Mouse (Mus musculus): ENCODE results near the gene Mertk.
A peak's percentile ranks its signal among the peaks of the same experiment; 100 is the strongest.

Gene Mertk

DNA sequence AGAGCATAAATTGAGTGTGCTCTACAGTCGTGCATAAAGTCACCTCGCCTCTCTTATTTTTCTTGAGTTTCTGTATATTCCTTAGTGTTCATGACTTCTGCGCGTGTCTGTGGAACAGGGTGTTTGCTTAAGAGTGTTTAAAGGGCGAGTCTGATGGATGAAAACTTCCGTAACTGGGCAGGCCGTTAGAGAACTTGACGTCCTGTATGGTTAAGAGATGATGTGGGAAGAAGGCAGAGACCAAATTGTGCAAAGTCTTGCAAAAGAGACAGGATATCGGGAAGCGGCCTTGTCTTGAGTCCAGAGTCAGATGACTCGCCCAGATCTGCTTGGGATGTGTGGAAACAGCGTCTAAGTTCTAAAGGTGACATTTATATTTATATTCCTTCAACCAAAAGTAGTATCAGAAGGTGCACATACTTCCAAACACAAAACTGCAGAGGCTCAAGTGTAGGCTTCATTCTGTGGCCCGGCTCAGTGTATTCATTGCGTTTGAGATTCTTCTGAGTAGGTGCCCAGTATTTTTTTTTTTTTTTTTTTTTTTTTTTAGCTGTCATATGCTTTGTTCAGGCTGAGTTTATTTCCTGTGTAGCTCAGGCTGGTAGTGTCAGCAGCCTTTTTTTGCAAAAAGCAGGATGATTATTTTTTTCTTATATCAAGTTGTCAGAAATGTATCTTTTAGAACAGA, 120.3 kb downstream of the Mertk start:
- peak; percentile 31 for DNase-seq (ENCODE audit: low spot score)

DNA sequence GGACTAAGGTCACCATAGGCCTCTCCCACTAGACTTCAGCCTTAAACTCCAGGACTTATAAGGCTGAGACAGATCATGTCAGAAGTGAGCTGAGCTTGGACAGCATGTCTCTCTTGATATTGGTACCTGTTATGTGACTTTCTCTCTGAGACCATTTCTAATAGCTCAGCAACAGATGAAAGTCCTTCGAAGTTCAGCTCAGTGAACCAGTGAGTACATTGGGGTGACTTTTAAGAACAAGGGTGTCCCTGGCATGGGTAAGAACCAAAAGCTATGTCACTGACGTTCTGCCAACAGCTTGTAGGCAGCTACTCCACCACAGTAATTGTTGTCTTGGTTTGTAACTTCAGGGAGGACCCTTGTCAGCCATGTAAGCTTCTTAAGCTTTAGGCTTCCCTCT, 121.9 kb downstream of the Mertk start:
- DNase-seq (ENCODE audit: low spot score), result no peak

DNA sequence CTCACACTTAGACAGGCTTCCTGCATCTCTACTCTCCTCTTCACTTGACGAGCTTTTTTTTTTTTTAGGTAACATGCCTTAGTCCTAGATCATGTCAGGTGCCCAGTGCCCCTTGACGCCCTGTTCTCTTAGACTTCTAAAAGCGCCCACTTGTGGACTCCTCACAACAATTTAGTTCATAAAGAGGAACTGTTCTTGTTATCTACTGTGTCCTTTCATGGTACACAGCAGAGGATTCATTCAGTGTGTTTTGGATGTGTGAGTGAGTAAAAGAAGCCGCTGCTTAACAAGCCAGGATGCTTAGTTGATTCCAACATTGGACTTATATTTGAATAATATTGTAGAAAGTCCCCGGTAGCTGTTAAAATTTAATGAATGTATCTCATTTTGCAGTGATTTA, 125.1 kb downstream of the Mertk start:
- no peak for DNase-seq (ENCODE audit: low spot score)

DNA sequence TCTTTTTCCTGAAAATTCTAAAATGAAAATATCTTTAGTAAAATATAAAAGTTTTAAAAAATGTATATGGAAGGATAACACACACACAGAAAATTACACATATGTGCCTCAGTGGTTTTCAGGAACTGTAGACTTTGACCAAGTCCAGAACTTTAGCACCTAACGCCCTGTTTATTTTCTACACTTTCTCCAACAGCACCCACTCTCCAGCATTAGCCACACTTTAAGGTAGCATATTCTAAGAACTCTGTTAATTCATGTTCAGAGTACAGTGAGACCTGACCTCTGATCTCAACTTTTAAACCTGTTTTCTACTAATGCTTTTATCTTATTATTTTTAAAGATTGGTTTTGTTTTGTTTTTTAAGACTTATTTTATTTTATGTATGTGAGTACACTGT, 129.0 kb downstream of the Mertk start:
- no peak for DNase-seq (ENCODE audit: low spot score)

DNA sequence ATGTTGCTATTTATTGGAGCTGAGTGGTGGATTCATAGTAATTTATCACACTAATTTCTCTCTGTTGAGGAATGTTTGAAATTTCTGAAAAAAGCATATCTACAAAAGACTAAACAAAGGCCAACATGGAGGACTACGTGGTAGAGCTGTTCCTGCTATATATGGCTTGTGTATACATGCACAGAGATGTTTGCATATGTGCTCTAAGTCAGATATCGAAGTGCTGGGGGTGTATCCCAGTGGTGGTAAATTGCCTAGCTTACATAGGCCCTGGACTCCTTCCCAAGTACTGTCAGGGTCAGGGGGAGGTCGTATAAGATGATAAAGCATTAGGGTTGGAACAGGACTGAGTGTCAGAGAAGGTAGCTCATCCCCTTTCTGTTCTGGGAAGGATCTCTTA, 133.9 kb downstream of the Mertk start:
- no peak for DNase-seq (ENCODE audit: low spot score)

DNA sequence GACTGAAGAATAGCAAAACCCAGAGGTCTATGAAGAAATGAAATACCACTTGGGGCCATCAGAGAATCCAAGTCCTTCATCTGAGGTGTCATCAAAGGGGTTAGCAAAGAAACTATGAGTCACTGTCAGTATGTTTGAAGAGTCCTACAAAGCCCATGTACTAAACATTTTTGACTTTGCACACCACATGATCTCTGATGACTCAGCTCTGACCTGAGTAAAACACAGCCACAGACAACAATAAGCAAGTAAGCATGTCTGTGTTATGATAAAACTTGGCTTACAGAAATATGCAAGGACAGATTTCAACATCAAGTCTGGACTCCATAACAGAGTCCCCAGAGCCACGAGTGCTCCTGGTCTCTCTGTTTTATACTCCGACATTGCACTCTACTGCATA, 134.3 kb downstream of the Mertk start:
- DNase-seq (ENCODE audit: low spot score), result no peak

DNA sequence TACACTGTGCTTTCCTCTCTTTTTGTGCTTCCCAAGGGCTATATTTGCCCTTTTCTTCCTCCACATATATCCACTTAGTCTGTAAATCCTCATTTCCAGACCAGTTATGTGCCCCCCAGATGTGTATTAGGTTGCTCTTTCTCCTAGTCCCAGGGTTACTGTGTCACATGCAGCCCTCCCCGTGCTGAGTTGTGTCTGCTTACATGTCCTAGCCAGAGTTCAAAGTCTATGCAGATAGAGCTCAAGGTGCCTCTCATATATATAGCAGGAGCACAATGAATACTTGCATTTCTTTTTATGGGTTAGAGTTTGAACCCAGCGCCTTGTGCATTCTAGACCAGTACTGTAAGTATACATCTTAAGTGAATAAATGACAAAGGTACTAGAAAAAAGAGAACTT, 134.7 kb downstream of the Mertk start:
- no peak for DNase-seq (ENCODE audit: low spot score)

DNA sequence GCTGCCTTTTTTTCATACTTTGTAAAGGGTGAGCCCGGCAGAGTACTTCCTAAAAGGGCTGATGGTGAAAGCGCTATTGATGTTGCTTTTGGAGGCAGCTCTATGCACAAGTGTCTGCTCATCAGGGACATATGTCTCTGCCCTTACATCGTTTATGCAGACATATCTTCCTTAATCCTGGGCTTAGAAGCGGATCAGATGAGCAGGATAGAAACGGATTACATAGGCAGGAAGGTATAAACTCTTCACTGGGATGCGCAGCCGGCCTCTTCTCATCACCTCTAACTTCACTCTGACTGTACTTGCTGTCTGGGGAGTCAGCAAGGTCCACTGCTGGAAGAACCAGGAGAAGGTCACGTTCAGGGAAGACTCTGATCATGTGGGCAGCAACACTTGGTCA, 138.8 kb downstream of the Mertk start:
- no peak for DNase-seq (ENCODE audit: low spot score)

DNA sequence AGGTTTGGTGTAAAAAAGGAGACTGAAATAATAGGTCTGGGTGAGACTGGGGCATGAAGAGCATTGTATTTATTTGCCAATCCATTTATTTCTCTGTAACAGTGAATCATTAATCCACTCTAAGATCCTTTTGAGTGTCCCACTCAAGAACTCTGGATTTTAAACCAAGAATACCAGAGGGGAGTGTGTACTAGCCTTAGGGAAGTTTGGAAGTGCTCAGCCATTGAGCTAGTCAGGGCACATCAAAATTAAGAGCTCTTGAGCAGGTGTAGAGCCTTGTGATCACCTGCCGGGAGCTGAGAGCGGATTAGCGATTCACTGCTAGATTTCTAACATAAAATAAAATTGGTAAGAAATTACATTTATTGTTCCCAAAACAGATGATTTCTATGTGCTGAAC, 139.9 kb downstream of the Mertk start:
- no peak for DNase-seq (ENCODE audit: low spot score)

DNA sequence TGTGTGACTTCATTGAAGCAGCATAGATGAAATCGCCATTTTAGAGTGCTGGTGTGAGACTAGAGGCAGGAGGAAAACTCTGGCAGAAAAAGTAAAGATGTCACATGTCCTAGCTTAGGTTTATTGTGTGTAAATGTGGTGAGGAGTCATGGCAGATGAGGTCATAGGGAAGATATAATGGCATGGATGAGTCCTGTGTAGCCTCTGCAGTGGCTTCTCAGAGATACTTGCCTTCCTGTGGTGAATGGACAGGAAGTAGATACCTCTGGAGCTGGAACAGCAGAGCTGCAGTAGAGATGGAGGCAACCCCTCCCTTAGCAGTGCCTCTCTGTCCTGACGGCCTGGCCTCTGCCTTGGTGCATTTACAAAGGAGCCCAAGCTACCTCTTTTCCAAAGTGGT, 140.7 kb downstream of the Mertk start:
- DNase-seq (ENCODE audit: low spot score), result no peak

DNA sequence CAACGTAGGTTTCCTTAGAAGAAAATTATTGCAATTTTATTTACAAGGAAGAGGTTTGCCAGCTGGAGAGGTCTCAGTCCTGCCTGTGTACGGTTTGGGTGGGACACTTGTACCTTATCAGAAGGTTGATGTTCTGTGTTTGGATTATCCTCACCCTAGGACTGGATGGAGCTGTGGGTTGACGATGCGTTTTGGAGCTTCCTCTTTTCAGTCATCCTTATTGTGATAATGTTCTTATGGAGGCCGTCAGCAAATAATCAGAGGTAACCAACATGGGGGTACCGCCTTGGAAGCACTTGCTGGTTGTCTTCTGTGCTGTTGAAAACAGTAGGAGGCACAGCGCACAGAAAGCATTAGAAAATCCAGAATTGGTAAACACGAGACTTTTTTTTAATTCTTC, 143.7 kb downstream of the Mertk start:
- DNase-seq (ENCODE audit: low spot score), result no peak

DNA sequence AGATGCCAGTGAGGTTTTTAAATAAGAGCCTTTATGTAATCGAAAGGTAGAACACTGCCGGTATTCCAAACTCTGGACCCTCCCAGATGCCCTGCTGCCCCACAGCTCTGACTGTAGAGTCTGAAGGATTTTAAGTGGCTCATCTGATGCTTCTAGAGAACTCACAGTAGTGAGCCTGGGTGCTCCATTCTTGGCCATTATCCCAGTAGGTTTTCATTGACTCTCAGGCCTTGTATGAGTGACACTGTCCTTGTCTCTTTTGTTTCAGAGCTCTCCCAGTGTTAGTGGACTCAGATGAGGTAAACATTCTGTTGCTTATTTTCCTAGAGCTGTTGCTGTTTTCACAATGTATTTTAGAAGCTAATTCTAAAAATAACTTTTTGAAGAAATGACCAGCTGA, 151.3 kb downstream of the Mertk start:
- no peak for DNase-seq (ENCODE audit: low spot score)

Measured in embryo, embryonic 10.5 days (tissue).